10 mouse cellular contexts compared by ENCODE assay signal in genomic region chr4:62410325-62410724, GRCm38 (mm10). TPM values are rescaled to one million over a fixed set of nuclear protein-coding genes. Genes with fewer than 3 reads are reported as not detected.
DNase-seq lines count a peak whose midpoint lies in the region; ATAC-seq and TF ChIP-seq lines count a peak whose summit lies in the region.
"Had no signal": no experiment of that assay in that cellular context is flagged by ENCODE, and none has a peak within 500 bp of the region (broad histone marks: within the 10 kb centered on the region; RNA-seq: fewer than 3 reads in every experiment).

No protein-coding gene starts in this region.

- no peaks in the 10 kb centered on the region for H3K27me3 ChIP-seq in neural tube, embryonic 11.5 days (ENCODE audit: control insufficient read depth, insufficient read depth, low read length)
- H3K27me3 ChIP-seq in limb, embryonic 13.5 days: no peaks in the 10 kb centered on the region
- H3K27me3 ChIP-seq in stomach, embryonic 15.5 days (replicated peaks): no peaks in the 10 kb centered on the region

- peaks cover 3% of the 10 kb centered on the region for H3K36me3 ChIP-seq in neural tube, embryonic 11.5 days (ENCODE audit: control insufficient read depth, insufficient read depth, low read length)
- peaks cover 44% of the 10 kb centered on the region for H3K36me3 ChIP-seq in limb, embryonic 13.5 days
- H3K36me3 ChIP-seq in stomach, embryonic 15.5 days: peaks cover 18% of the 10 kb centered on the region

- no peaks in the 10 kb centered on the region for H3K9me3 ChIP-seq in neural tube, embryonic 11.5 days (ENCODE audit: control insufficient read depth, low read length)
- no peaks in the 10 kb centered on the region for H3K9me3 ChIP-seq in limb, embryonic 13.5 days
- no peaks in the 10 kb centered on the region for H3K9me3 ChIP-seq in stomach, embryonic 15.5 days

- ATAC-seq in neural tube, embryonic 11.5 days (ENCODE audit: insufficient read depth, low FRiP score, low TSS enrichment): no peak
- no peak for ATAC-seq in limb, embryonic 13.5 days (ENCODE audit: low FRiP score, low read depth)
- no peak for ATAC-seq in stomach, embryonic 15.5 days (ENCODE audit: insufficient read depth, low FRiP score, low read depth)

- H3K9ac ChIP-seq in neural tube, embryonic 11.5 days (ENCODE audit: low read length): no peak overlapping the region
- H3K9ac ChIP-seq in limb, embryonic 13.5 days: peak overlapping the region; percentile 88
- H3K9ac ChIP-seq in stomach, embryonic 15.5 days: no peak overlapping the region

- DNase-seq in gastrocnemius, adult 2 months: no peak
- DNase-seq in gastrocnemius, postnatal 36 days: no peak
- no peak for DNase-seq in neural tube, embryonic 11.5 days (ENCODE audit: low spot score)
- no peak for DNase-seq in neural tube, embryonic 10.5 days (ENCODE audit: extremely low spot score, low spot score)
- no peak for DNase-seq in B cell, adult 2 months
- DNase-seq in left cerebral cortex, adult 9 months (ENCODE audit: low spot score in 2 of 2): no peak
- DNase-seq: cerebellum, adult 2 months; thymus, postnatal 36 days had no signal

- H3K4me2 ChIP-seq in neural tube, embryonic 11.5 days (ENCODE audit: low read depth): peak overlapping the region; percentile 62; the same call in 1 of the 2 replicates
- H3K4me2 ChIP-seq in limb, embryonic 13.5 days (replicated peaks): peak overlapping the region; percentile 72
- H3K4me2 ChIP-seq in stomach, embryonic 15.5 days: peak overlapping the region; percentile 65

- H3K4me3 ChIP-seq in gastrocnemius, adult 2 months: peak overlapping the region; percentile 91
- no peak overlapping the region for H3K4me3 ChIP-seq in neural tube, embryonic 11.5 days (ENCODE audit: low read depth, low read length)
- peak overlapping the region; percentile 83 for H3K4me3 ChIP-seq in limb, embryonic 13.5 days
- peak overlapping the region; percentile 78; the same call in 1 of the 2 replicates for H3K4me3 ChIP-seq in stomach, embryonic 15.5 days (replicated peaks)

- intact Hi-C loops in gastrocnemius, adult 2 months (cut with DNase I): no loop called here
- intact Hi-C loops in gastrocnemius, postnatal 36 days (cut with DNase I): loop anchor here (5.0 kb wide), 1 partner anchor 97 kb away; no protein-coding TSS in a partner anchor

- no peaks in the 10 kb centered on the region; the same call in none of the 2 replicates for H3K4me1 ChIP-seq in neural tube, embryonic 11.5 days (ENCODE audit: control insufficient read depth, insufficient read depth, low read length)
- peaks cover 29% of the 10 kb centered on the region for H3K4me1 ChIP-seq in limb, embryonic 13.5 days
- H3K4me1 ChIP-seq in stomach, embryonic 15.5 days: 0 out of 2 replicates have a peak, but pooled peaks cover 9% of the 10 kb centered on the region

- WGBS in neural tube, embryonic 11.5 days: 90% methylated on average over 2 of the region's 2 CpGs
- WGBS in limb, embryonic 13.5 days: 83% methylated on average over 2 of the region's 2 CpGs
- 80% methylated on average over 2 of the region's 2 CpGs for WGBS in stomach, embryonic 15.5 days

- no peak overlapping the region for H3K27ac ChIP-seq in gastrocnemius, adult 2 months
- H3K27ac ChIP-seq in neural tube, embryonic 11.5 days (ENCODE audit: low read depth, low read length): no peak overlapping the region
- no peak overlapping the region for H3K27ac ChIP-seq in limb, embryonic 13.5 days
- no peak overlapping the region for H3K27ac ChIP-seq in stomach, embryonic 15.5 days

- TF ChIP-seq CTCF in gastrocnemius, adult 2 months (IDR thresholded peaks at IDR 0.05): no peak

RNA-seq across cellular contexts. Expression of gene Prpf4, which starts 1.7 kb away (rescaled TPM):
- 10 to 100 TPM; 15.8 to 17.5 TPM for total RNA-seq in gastrocnemius, adult 2 months (2021)
- 10 to 100 TPM; 13.3 to 16.1 TPM for total RNA-seq in gastrocnemius, postnatal 36 days (2021)
- polyA plus RNA-seq in neural tube, embryonic 11.5 days (2014; fragmentation: Nextera tagmentation; extraction: Ambion mirVana): 28.2 and 30.0 TPM in 2 replicates
- polyA plus RNA-seq in limb, embryonic 13.5 days (2015; fragmentation: Nextera tagmentation; extraction: Ambion mirVana): 27.0 and 27.9 TPM in 2 replicates
- polyA plus RNA-seq in stomach, embryonic 15.5 days (2015; fragmentation: Nextera tagmentation; extraction: Ambion mirVana): 18.6 and 19.1 TPM in 2 replicates

RNA-seq across cellular contexts. Expression of gene Cdc26, which starts 1.9 kb away (rescaled TPM):
- 10 to 100 TPM; 46.8 to 50.0 TPM for total RNA-seq in gastrocnemius, adult 2 months (2021)
- total RNA-seq in gastrocnemius, postnatal 36 days (2021): 10 to 100 TPM; 40.2 to 45.3 TPM
- polyA plus RNA-seq in neural tube, embryonic 11.5 days (2014; fragmentation: Nextera tagmentation; extraction: Ambion mirVana): 161 and 170 TPM in 2 replicates
- polyA plus RNA-seq in limb, embryonic 13.5 days (2015; fragmentation: Nextera tagmentation; extraction: Ambion mirVana): 202 TPM in 2 replicates
- polyA plus RNA-seq in stomach, embryonic 15.5 days (2015; fragmentation: Nextera tagmentation; extraction: Ambion mirVana): 136 and 146 TPM in 2 replicates

RNA-seq across cellular contexts. Expression of gene Rnf183, which starts 24.7 kb away (rescaled TPM):
- total RNA-seq in gastrocnemius, adult 2 months (2021): not detected
- not detected for total RNA-seq in gastrocnemius, postnatal 36 days (2021)
- polyA plus RNA-seq in neural tube, embryonic 11.5 days (2014; fragmentation: Nextera tagmentation; extraction: Ambion mirVana): not detected in 2 replicates
- polyA plus RNA-seq in limb, embryonic 13.5 days (2015; fragmentation: Nextera tagmentation; extraction: Ambion mirVana): not detected in 2 replicates
- not detected in 2 replicates for polyA plus RNA-seq in stomach, embryonic 15.5 days (2015; fragmentation: Nextera tagmentation; extraction: Ambion mirVana)

RNA-seq across cellular contexts. Expression of gene Slc31a1, which starts 49.8 kb away (rescaled TPM):
- total RNA-seq in gastrocnemius, adult 2 months (2021): 10 to 100 TPM in 1 of 2 experiments, 1 to 10 TPM in 1; 9.7 to 12.0 TPM
- total RNA-seq in gastrocnemius, postnatal 36 days (2021): 10 to 100 TPM; 10.2 to 10.3 TPM
- 46.0 and 48.5 TPM in 2 replicates for polyA plus RNA-seq in neural tube, embryonic 11.5 days (2014; fragmentation: Nextera tagmentation; extraction: Ambion mirVana)
- polyA plus RNA-seq in limb, embryonic 13.5 days (2015; fragmentation: Nextera tagmentation; extraction: Ambion mirVana): 42.5 and 45.7 TPM in 2 replicates
- polyA plus RNA-seq in stomach, embryonic 15.5 days (2015; fragmentation: Nextera tagmentation; extraction: Ambion mirVana): 59.0 and 64.3 TPM in 2 replicates

RNA-seq across cellular contexts. Expression of gene Fkbp15, which starts 50.0 kb away (rescaled TPM):
- 10 to 100 TPM; 12.6 TPM for total RNA-seq in gastrocnemius, adult 2 months (2021)
- total RNA-seq in gastrocnemius, postnatal 36 days (2021): 10 to 100 TPM; 11.4 to 11.6 TPM
- 21.0 and 22.1 TPM in 2 replicates for polyA plus RNA-seq in neural tube, embryonic 11.5 days (2014; fragmentation: Nextera tagmentation; extraction: Ambion mirVana)
- 25.4 and 27.9 TPM in 2 replicates for polyA plus RNA-seq in limb, embryonic 13.5 days (2015; fragmentation: Nextera tagmentation; extraction: Ambion mirVana)
- polyA plus RNA-seq in stomach, embryonic 15.5 days (2015; fragmentation: Nextera tagmentation; extraction: Ambion mirVana): 24.9 and 28.5 TPM in 2 replicates
